Mouse (Mus musculus) cerebral cortex, adult 2 months (tissue): ENCODE data around the gene Zscan26.

Experiments
- WGBS: fragments of 180-500 bp; shearing (Covaris S2); methylation state at CpG from one replicate; pipeline ENCODE4 v1.1.7; 2018; 5-methylcytosine and 5-hydroxymethylcytosine counted together

Zscan26 gene

GRCm38 (mm10) chr13:21453449-21453848 lies at the start of gene Zscan26:
Gene Zscan26 (minus strand): TSS chr13:21453730.
- WGBS, result under 1% methylated on average over 23 of the region's 23 CpGs

GRCm38 (mm10) chr13:21502296-21502695 lies 48.8 kb upstream of the Zscan26 start:
- WGBS, result 91% methylated on average over 5 of the region's 5 CpGs

- 96% methylated on average over 17 of the region's 17 CpGs for WGBS
Measured at GRCm38 (mm10) chr13:21501182-21501581, 47.7 kb upstream of the Zscan26 start, which contains the start of gene Gm11273. Gene Gm11273 (minus strand): TSS chr13:21501418.

- 96% methylated on average over 21 of the region's 21 CpGs for WGBS
Measured at GRCm38 (mm10) chr13:21495080-21495479, 41.5 kb upstream of the Zscan26 start, which contains the start of gene AK157302. Gene AK157302 (plus strand): TSS chr13:21495223.

- 93% methylated on average over 5 of the region's 5 CpGs for WGBS
Measured at GRCm38 (mm10) chr13:21492847-21493246, 39.3 kb upstream of the Zscan26 start.

GRCm38 (mm10) chr13:21486881-21487280 lies 33.4 kb upstream of the Zscan26 start:
- WGBS, result 89% methylated on average over 1 of the region's 1 CpGs

GRCm38 (mm10) chr13:21478759-21479670 lies 25.5 kb upstream of the Zscan26 start, which contains the start of the genes Zkscan4 and Gm10065:
Gene Zkscan4 (plus strand): TSS chr13:21478907.
Gene Gm10065 (minus strand): TSS chr13:21479441.
- 4% methylated on average over 31 of the region's 31 CpGs for WGBS

- 40% methylated on average over 4 of the region's 4 CpGs for WGBS
Measured at GRCm38 (mm10) chr13:21472427-21472826, 18.9 kb upstream of the Zscan26 start.

GRCm38 (mm10) chr13:21469097-21469496 lies 15.6 kb upstream of the Zscan26 start:
- 23% methylated on average over 9 of the region's 9 CpGs for WGBS

- WGBS, result under 1% methylated on average over 54 of the region's 54 CpGs
Measured at GRCm38 (mm10) chr13:21468061-21469019, 14.8 kb upstream of the Zscan26 start, which contains the start of gene Nkapl. Gene Nkapl (minus strand): TSS chr13:21468509.

- WGBS, result 85% methylated on average over 10 of the region's 10 CpGs
Measured at GRCm38 (mm10) chr13:21467336-21467735, 13.8 kb upstream of the Zscan26 start.

GRCm38 (mm10) chr13:21462516-21462915 lies 9.0 kb upstream of the Zscan26 start:
- WGBS, result 55% methylated on average over 9 of the region's 9 CpGs

- WGBS, result 28% methylated on average over 4 of the region's 4 CpGs
Measured at GRCm38 (mm10) chr13:21456347-21456746, 2.8 kb upstream of the Zscan26 start.

GRCm38 (mm10) chr13:21454133-21454532 lies 603 bp upstream of the Zscan26 start:
- 88% methylated on average over 3 of the region's 3 CpGs for WGBS

- under 1% methylated on average over 13 of the region's 13 CpGs for WGBS
Measured at GRCm38 (mm10) chr13:21453042-21453441, 488 bp downstream of the Zscan26 start.

GRCm38 (mm10) chr13:21447856-21448614 lies 5.5 kb downstream of the Zscan26 start:
- WGBS, result 80% methylated on average over 16 of the region's 16 CpGs

GRCm38 (mm10) chr13:21446796-21447195 lies 6.7 kb downstream of the Zscan26 start:
- WGBS, result 75% methylated on average over 9 of the region's 9 CpGs

GRCm38 (mm10) chr13:21441207-21441572 lies 12.3 kb downstream of the Zscan26 start:
- 19% methylated on average over 10 of the region's 10 CpGs for WGBS

GRCm38 (mm10) chr13:21440503-21441206 lies 12.9 kb downstream of the Zscan26 start, which contains the start of gene Pgbd1:
Gene Pgbd1 (minus strand): TSS chr13:21441058.
- WGBS, result under 1% methylated on average over 32 of the region's 32 CpGs

GRCm38 (mm10) chr13:21435476-21435875 lies 18.1 kb downstream of the Zscan26 start:
- WGBS, result 78% methylated on average over 4 of the region's 4 CpGs
